Mouse (Mus musculus): Measurements from ENCODE around the gene Slc39a2. TPM values are rescaled to one million over a fixed set of nuclear protein-coding genes. Genes with fewer than 3 reads are reported as not detected.
"Not testable (repeated sequence)": the region's sequence is repeated elsewhere in the genome, so short reads cannot be mapped to it uniquely, and the experiment has no call there.

Slc39a2 gene
- polyA plus RNA-seq, 1 experiment from 2014 or later, result 3.5 TPM

DNA sequence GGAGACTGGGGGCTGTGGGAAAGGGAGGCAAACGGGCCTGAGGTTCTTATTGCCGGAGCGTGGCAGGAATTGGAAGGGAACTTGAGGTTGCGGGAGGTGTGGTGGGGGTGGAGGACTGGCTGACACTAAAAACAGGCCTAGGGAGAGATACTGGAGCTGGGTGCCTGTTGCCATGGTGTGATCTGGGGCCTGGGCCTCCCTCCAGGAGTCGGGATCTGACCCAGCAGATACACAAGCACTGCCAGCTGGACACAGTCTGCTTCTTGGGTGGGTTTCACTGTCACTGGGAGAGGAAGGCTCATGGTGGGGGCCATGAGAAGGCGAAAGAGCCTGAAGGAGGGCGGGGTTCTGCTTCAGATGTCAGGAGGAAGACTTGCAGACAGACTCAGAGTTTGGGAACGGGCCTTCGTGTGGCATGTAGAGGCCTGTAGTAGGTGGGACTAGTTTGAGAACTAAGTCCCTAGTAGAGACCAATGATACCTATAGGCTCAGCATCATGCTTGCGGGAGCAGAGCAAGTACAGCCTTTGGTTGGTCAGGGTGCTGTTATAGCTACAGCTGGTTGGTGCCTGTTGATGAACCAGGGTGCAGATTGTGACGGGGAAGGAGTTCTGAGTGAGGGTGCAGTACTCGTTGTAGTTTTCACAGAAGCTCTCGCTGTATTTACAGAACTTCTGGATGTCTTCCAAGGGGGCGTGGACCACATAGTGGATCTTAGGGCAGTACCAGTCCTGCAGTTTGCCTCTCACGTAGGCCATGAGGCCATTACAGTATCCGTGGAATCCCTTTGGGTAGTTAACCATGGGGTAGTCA lies 29.3 kb downstream of the Slc39a2 start:
- peak overlapping the region; percentile 33; the same call in 1 of the 2 replicates for H3K27ac ChIP-seq
- ATAC-seq (ENCODE audit: insufficient number of reproducible peaks, insufficient read depth, low FRiP score, low TSS enrichment, low read depth), result no peak

DNA sequence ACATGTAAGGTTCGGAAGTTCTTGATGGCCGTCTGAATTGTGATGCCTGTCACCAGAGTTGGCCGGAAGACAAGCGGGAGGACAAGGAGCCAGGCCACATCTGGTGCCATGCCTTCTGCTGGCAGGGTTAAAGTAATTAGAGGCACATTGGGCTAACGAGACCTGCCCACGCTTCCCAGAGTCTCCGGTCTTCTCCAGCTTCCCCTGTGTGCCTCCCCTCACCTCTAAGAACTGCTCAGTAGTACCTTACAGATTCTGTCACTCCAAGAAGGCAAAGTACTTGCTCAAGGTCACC lies 29.8 kb downstream of the Slc39a2 start, which contains the start of gene Rnase13:
Gene Rnase13, minus strand, starts transcription at position 203 of the 295 bp plus-strand sequence.
- 84% methylated on average over 7 of the region's 7 CpGs for WGBS
- H3K36me3 ChIP-seq, result no peaks in the 10 kb centered on the region
- peak within 1 kb of the TSS; percentile 33; the same call in 1 of the 2 replicates for H3K27ac ChIP-seq
- no peak within 1 kb of the TSS for H3K4me3 ChIP-seq
- peaks cover 22% of the 10 kb centered on the region for H3K4me1 ChIP-seq
- no peak for ATAC-seq (ENCODE audit: insufficient number of reproducible peaks, insufficient read depth, low FRiP score, low TSS enrichment, low read depth)
- no peaks in the 10 kb centered on the region for H3K9me3 ChIP-seq
- H3K4me2 ChIP-seq, result no peak within 1 kb of the TSS
- no peaks in the 10 kb centered on the region for H3K27me3 ChIP-seq
- H3K9ac ChIP-seq, result no peak within 1 kb of the TSS

More for the DNA sequence above, 29.3 kb downstream of the Slc39a2 start:
- Histone ChIP-seq H3K27me3 (no peaks in the 10 kb centered on the region), H3K36me3 (no peaks in the 10 kb centered on the region), H3K4me1 (peaks cover 22% of the 10 kb centered on the region), H3K4me2 (no peak overlapping the region), H3K9ac (no peak overlapping the region), H3K9me3 (no peaks in the 10 kb centered on the region), H3K4me3 (no peak overlapping the region)
- WGBS, result 75% methylated on average over 16 of the region's 16 CpGs

DNA sequence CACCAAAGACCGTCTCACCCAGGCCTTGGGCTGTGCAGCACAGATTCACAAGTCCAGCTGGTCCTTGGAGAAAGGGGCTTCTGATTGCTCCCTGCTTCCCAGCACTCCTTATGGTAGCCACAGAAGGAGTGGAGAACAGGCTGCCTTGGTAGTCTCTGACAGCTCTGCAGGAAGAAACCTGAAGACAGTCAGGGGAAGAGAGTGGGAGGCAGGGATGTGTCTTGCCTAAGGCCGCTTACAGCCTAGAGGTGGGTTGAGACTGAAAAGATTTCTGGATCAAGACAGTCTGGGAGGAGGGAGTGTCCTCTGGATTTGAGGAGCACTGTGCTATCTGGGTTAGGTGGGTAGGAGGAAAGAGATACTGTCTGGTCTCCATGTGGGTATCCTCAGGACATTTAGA lies 30.2 kb downstream of the Slc39a2 start:
- no peak overlapping the region for H3K4me3 ChIP-seq
- 83% methylated on average over 2 of the region's 2 CpGs for WGBS
- no peak overlapping the region for H3K27ac ChIP-seq
- H3K9me3 ChIP-seq, result no peaks in the 10 kb centered on the region
- no peak overlapping the region for H3K4me2 ChIP-seq
- peaks cover 22% of the 10 kb centered on the region for H3K4me1 ChIP-seq
- no peaks in the 10 kb centered on the region for H3K27me3 ChIP-seq
- H3K36me3 ChIP-seq, result no peaks in the 10 kb centered on the region
- no peak overlapping the region for H3K9ac ChIP-seq
- ATAC-seq (ENCODE audit: insufficient number of reproducible peaks, insufficient read depth, low FRiP score, low TSS enrichment, low read depth), result no peak

DNA sequence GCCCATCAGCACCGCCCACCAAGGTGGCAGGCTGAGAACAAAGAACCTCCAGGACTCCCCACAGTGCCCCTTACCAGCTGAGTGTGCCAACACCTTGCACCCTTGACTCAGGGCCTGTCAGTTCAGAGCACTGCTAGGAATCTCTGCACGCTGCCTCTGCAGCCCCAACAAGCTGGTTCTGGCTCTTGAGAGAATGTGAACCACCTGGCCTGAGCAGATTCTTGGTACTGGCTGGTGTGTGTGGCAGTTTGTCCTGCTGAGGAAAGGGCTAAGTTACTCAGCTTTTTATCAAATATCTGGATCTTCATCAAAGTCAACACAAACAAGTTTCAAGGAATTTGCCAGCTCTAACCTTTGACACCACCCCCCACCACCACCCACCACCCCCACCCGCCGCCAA lies 30.8 kb downstream of the Slc39a2 start:
- 62% methylated on average over 4 of the region's 4 CpGs for WGBS

DNA sequence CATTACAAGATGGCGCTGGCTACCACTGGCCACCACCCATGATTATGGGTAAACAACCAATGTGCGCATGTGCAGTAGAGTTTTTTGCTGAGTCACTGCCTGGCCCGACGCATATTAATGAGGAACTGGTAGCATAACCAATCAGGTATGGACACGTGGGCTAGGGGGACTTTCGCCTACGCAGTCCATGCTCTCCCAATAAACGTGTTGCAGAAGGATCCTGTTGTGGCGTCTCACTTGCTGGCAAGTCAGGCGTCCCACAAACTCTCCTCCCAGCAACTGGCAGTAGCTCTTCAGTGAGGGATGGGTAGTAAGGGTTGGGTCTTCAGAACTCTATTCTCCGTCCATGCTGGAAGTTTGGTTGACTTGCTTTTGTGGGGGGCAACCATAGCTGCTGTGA lies 34.2 kb downstream of the Slc39a2 start:
- H3K4me3 ChIP-seq; H3K27ac ChIP-seq; H3K36me3 ChIP-seq; ATAC-seq (ENCODE audit: insufficient number of reproducible peaks, insufficient read depth, low FRiP score, low TSS enrichment, low read depth); H3K4me2 ChIP-seq; H3K9me3 ChIP-seq; H3K9ac ChIP-seq; H3K27me3 ChIP-seq: not testable (repeated sequence)
- 93% methylated on average over 11 of the region's 11 CpGs for WGBS
- H3K4me1 ChIP-seq, result peaks cover 18% of the 10 kb centered on the region

More for the DNA sequence above, 30.8 kb downstream of the Slc39a2 start:
- ATAC-seq (ENCODE audit: insufficient number of reproducible peaks, insufficient read depth, low FRiP score, low TSS enrichment, low read depth), result no peak
- H3K27me3 ChIP-seq, result no peaks in the 10 kb centered on the region
- no peak overlapping the region for H3K9ac ChIP-seq
- peaks cover 22% of the 10 kb centered on the region for H3K4me1 ChIP-seq
- no peak overlapping the region for H3K4me2 ChIP-seq
- H3K27ac ChIP-seq, result no peak overlapping the region
- H3K36me3 ChIP-seq, result no peaks in the 10 kb centered on the region
- H3K9me3 ChIP-seq, result no peaks in the 10 kb centered on the region
- H3K4me3 ChIP-seq, result no peak overlapping the region

DNA sequence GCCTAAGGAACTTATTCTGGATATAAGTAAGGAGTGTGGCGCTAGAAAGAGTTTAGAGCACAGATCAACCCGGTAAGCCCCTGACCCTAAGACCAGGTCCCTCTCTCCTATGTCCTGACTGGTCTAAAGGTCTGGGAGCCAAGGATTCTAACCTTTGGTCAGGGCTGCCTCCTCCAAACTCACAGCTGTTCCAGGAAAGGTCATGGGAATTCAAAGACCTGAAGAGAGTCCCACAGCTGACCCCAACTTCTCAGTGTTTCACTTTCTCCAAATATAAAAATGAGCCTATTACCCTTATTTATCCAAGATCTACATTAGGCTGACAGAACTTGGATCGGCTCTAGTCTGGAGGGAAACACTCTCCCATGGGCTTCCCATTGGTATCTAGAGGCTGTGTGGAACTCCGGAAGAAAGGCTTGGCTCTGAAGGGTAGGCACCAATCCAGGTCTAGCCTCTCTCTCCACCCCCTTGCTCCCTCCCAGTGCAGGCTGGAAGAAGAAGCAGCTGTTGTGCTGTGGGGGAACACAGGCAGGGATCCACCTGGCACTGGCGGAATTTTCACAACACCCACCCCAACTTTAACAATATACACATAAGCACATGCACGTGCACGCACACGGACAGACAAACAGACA lies 36.7 kb downstream of the Slc39a2 start:
- H3K27ac ChIP-seq, result no peak overlapping the region
- no peak overlapping the region for H3K4me2 ChIP-seq
- H3K27me3 ChIP-seq, result no peaks in the 10 kb centered on the region
- no peak for ATAC-seq (ENCODE audit: insufficient number of reproducible peaks, insufficient read depth, low FRiP score, low TSS enrichment, low read depth)
- H3K4me3 ChIP-seq, result no peak overlapping the region
- WGBS, result 83% methylated on average over 8 of the region's 8 CpGs
- H3K9me3 ChIP-seq, result no peaks in the 10 kb centered on the region
- no peaks in the 10 kb centered on the region for H3K36me3 ChIP-seq
- no peak overlapping the region; the same call in 1 of the 2 replicates for H3K9ac ChIP-seq
- peaks cover 3% of the 10 kb centered on the region; the same call in 1 of the 2 replicates for H3K4me1 ChIP-seq

DNA sequence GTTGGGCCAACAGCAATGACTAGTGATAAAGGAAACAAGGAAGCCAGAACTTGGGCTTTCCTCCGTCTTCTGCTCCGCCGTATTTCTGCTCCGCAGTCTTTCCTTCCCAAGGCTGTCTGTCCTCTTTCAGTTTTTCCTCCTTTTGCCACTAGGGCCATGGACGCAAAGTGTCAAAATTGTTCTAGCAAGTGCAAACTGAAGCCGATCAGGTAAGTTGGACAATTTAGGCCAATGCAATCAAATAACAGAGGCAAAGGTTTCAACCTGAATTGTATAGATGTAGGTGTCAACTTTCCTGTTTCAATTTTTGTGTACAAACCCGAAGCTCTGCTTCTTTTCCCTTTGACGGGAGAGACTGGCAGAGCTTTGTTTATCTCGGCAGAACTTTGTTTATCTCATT lies 37.3 kb downstream of the Slc39a2 start:
- no peak overlapping the region for H3K4me3 ChIP-seq
- H3K9me3 ChIP-seq, result no peaks in the 10 kb centered on the region
- H3K4me2 ChIP-seq, result no peak overlapping the region
- no peaks in the 10 kb centered on the region for H3K27me3 ChIP-seq
- no peak overlapping the region for H3K27ac ChIP-seq
- H3K36me3 ChIP-seq, result no peaks in the 10 kb centered on the region
- no peak overlapping the region; the same call in 1 of the 2 replicates for H3K9ac ChIP-seq
- H3K4me1 ChIP-seq, result peaks cover 3% of the 10 kb centered on the region; the same call in 1 of the 2 replicates
- no peak for ATAC-seq (ENCODE audit: insufficient number of reproducible peaks, insufficient read depth, low FRiP score, low TSS enrichment, low read depth)
- WGBS, result 59% methylated on average over 9 of the region's 9 CpGs

DNA sequence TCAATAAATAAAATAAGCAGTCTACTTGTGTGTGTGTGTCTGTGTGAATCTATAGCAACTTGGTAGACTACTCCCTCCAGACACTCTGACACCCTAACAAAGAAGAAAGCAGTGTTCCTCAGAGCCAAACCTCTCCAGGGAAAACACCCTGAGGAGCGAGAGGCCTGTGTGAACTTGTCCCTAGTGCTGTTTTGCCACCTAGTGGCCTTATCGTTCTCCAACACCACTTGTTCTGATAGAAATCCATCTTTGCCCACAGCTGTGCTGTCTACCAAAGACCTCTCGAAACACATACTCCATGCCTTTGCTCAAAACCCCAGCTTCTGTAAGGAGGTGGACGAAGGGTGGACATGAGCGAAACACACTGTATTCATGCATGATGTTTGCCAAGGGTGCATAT lies 38.1 kb downstream of the Slc39a2 start:
- 36% methylated on average over 5 of the region's 5 CpGs for WGBS
- H3K9me3 ChIP-seq, result no peaks in the 10 kb centered on the region
- H3K4me3 ChIP-seq, result no peak overlapping the region
- no peaks in the 10 kb centered on the region for H3K27me3 ChIP-seq
- no peak overlapping the region for H3K9ac ChIP-seq
- no peak overlapping the region for H3K27ac ChIP-seq
- peak; percentile 69; the same call in 1 of the 2 replicates for ATAC-seq (ENCODE audit: insufficient number of reproducible peaks, insufficient read depth, low FRiP score, low TSS enrichment, low read depth)
- no peaks in the 10 kb centered on the region for H3K36me3 ChIP-seq
- peaks cover 3% of the 10 kb centered on the region; the same call in 1 of the 2 replicates for H3K4me1 ChIP-seq
- no peak overlapping the region for H3K4me2 ChIP-seq

DNA sequence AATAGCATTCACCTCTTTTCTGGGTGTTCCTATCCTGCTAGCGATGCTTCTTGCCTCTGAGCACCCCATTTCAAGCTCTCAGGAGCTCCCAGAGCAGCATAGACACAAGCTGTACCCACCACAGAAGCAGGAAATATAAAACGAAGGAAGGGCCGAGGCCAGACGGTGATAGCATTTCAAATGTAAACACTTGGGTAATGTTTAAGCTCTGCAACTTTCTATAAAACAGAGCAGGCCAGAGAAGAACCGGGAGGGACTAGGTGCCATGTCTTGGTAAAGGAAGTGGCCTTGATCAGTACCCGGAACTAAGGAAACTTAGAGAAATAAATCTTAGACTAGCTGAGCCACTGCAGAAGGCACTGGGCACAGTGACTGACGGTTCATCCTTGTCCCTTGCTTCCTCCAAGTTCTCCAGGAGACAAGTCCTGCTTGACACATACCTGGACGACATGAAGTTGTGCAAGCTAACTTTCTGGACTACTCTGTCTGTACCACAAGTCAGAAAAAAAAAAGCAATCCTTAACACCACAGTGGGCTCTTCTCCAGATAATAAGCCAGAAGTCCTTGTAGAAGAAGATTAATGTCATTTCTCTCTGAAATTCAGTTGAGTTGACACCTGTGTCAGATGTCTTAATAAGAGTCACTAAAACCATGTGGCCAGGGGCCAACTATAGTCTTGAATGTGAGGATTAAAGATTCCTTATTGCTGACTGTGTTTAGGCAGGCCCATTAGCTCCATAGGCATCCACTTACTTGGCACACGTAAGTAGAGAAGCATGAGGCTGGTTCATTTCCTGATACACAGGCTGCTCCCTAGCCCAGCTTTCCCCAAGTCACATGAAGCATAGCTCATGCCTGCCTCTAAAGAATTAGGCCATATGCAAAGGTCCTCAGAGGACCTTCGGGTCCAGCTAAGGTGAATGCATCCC lies 39.7 kb downstream of the Slc39a2 start:
- peak; percentile 43; the same call in 1 of the 2 replicates for ATAC-seq (ENCODE audit: insufficient number of reproducible peaks, insufficient read depth, low FRiP score, low TSS enrichment, low read depth)
- Histone ChIP-seq H3K4me1 (no peaks in the 10 kb centered on the region; the same call in 1 of the 2 replicates), H3K4me2 (no peak overlapping the region), H3K27ac (peak overlapping the region; percentile 22; the same call in 1 of the 2 replicates), H3K36me3 (no peaks in the 10 kb centered on the region), H3K4me3 (no peak overlapping the region), H3K9me3 (no peaks in the 10 kb centered on the region), H3K9ac (no peak overlapping the region), H3K27me3 (no peaks in the 10 kb centered on the region)
- WGBS, result 69% methylated on average over 10 of the region's 10 CpGs

DNA sequence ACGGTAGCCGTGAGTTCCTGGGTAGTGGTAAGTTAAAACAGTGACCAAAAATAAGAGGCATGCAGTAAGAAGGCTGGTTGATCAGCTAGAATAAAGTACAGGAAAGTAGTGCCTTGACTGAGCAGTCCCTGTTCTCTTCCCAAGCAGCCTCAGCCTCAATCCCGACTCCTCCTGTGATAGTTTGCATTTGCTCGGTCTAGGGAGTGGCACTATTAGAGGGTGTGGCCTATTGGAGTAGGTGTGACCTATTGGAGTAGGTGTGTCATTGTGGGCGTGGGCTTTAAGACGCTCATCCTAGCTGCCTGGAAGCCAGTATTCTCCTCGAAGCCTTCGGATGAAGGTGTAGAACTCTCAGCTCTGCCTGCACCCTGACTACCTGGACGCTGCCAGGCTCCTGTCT lies 46.3 kb downstream of the Slc39a2 start:
- 84% methylated on average over 9 of the region's 9 CpGs for WGBS
- Histone ChIP-seq H3K27ac (no peak overlapping the region), H3K4me2 (no peak overlapping the region)

DNA sequence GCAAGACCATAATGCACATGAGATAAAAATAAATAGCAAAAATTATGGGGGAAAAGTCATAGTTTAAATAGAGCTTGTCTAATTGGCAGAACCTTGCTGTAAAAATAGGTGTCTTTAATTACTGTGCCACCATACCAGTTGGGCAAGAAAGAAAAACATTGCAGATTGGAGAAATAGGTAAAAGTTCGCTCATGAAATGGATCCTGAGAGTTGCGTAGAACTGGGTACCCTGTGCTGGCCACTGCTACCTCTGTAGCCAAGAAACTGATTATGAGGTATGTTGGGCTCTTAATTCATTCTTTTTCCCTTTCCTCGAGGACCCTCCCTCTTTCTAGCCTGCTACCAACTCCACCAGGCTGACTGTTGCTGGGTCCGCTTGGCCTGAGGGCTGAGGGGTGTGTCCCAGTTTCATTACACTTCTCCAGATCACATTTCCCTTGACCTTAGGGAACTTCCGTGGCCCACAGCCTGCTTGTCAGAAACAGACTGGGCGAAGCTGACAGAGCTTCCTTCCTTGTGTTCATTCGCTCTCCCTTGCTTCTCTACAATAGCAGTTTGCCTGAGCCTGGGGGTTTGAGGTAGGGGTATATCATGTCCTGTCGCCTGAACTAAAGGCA lies 48.4 kb downstream of the Slc39a2 start:
- WGBS, result 17% methylated on average over 8 of the region's 8 CpGs

More for the DNA sequence above, 46.3 kb downstream of the Slc39a2 start:
- no peak overlapping the region for H3K4me3 ChIP-seq
- H3K27me3 ChIP-seq, result no peaks in the 10 kb centered on the region
- no peak overlapping the region for H3K9ac ChIP-seq
- no peaks in the 10 kb centered on the region for H3K36me3 ChIP-seq
- 0 out of 2 replicates have a peak, but pooled peaks cover 8% of the 10 kb centered on the region for H3K9me3 ChIP-seq
- no peak for ATAC-seq (ENCODE audit: insufficient number of reproducible peaks, insufficient read depth, low FRiP score, low TSS enrichment, low read depth)
- peaks cover 13% of the 10 kb centered on the region for H3K4me1 ChIP-seq

More for the DNA sequence above, 48.4 kb downstream of the Slc39a2 start:
- peaks cover 13% of the 10 kb centered on the region for H3K4me1 ChIP-seq
- peak overlapping the region; percentile 2; the same call in 1 of the 2 replicates for H3K9ac ChIP-seq
- 0 out of 2 replicates have a peak, but pooled peaks cover 8% of the 10 kb centered on the region for H3K9me3 ChIP-seq
- no peaks in the 10 kb centered on the region for H3K36me3 ChIP-seq
- no peak for ATAC-seq (ENCODE audit: insufficient number of reproducible peaks, insufficient read depth, low FRiP score, low TSS enrichment, low read depth)
- H3K27ac ChIP-seq, result no peak overlapping the region
- no peak overlapping the region for H3K4me2 ChIP-seq
- no peaks in the 10 kb centered on the region for H3K27me3 ChIP-seq
- no peak overlapping the region for H3K4me3 ChIP-seq
